Mouse (Mus musculus) heart, adult 18-20 months (tissue): Measurements from ENCODE around the gene Sult2a3. TPM values are rescaled to one million over a fixed set of nuclear protein-coding genes. Genes with fewer than 3 reads are reported as not detected.
"Not testable (repeated sequence)": the region's sequence is repeated elsewhere in the genome, so short reads cannot be mapped to it uniquely, and the experiment has no call there.

ENCODE experiments used
- DNase-seq, 2 experiments: peaks; one replicate each; pipeline ENCODE4 v3.0.0; 2021 to 2022; ENCODE audit warnings: mixed read lengths in 1 of 2
- long read RNA-seq, 2 experiments: library from polyadenylated mRNA; stranded (forward); transcript quantifications; one replicate each; pipeline ENCODE4 v2.0.0; 2021
- total RNA-seq, 2 experiments: library from RNA; stranded (reverse); gene quantifications; 2 replicates each; pipeline ENCODE4 v1.2.3; 2021

The Sult2a3 gene
- total RNA-seq = not detected
- long read RNA-seq, experiment 1 = 0 reads
- long read RNA-seq, experiment 2 = 0 reads

DNA sequence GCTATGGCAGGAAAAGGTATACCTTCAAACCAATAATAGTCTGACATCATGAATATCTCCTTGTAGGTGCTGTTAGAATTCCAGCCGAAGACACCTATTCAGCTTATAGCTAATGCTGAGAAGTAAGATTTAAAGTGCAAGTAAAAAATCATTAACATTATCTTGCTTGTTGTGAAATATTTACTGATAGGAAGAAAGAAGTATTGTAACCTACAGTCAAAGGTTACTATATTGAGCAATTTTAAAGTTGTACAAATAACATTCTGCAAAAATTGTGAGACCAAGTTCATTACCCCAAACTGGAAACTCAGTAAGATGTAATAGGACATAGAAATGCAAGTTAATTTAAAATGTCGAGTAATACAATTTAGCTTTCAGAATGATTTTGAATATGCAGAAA, at the start of gene Sult2a3:
TSS of gene Sult2a3 (minus strand) at position 101 of the 400 bp plus-strand sequence.
- no peak for DNase-seq

DNA sequence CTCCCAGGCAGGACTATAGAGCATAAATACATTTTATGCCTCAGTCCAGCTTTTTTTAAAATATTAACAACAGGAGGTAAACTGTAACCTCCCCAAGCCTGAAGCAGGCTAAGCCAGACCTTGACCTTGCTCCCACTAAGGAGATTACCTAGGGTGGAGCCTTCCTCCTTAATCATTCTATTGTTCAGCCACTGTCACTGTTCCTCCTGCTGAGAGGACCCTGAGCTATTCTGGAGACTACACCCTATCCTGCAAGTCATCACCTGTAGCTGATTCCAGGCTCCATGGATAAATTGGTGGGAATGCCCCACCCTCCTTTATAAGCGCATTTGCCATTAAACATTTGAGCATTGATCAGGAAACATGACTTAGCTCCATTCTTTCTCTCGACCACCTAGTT, 2.4 kb downstream of the Sult2a3 start:
- no peak for DNase-seq

GRCm38 (mm10) chr7:14119865-14120264, 3.0 kb downstream of the Sult2a3 start:
- DNase-seq = not testable (repeated sequence)

GRCm38 (mm10) chr7:14116761-14117160, 6.1 kb downstream of the Sult2a3 start:
- DNase-seq = no peak

DNA sequence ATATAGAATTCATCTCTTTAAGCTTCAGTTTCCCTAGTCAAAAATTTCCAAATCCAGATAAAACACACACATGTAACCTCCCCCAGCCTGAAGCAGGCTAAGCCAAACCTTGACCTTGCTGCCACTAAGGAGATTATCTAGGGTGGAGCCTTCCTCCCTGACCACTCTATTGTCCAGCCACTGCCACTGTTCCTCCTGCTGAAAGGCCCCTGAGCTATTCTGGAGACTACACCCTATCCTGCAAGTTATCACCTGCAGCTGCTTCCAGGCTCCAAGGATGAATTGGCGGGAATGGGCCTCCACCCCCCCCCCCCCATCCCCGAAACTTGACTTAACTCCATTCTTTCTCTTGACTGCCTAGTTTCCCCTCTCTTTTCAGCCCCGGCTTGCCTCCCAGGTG, 8.4 kb downstream of the Sult2a3 start:
- DNase-seq = not testable (repeated sequence)

GRCm38 (mm10) chr7:14047821-14048220, 75.0 kb downstream of the Sult2a3 start:
- not testable (repeated sequence) for DNase-seq

GRCm38 (mm10) chr7:14030831-14031230, 92.0 kb downstream of the Sult2a3 start:
- DNase-seq = not testable (repeated sequence)

Other genes starting within 250 kb of the Sult2a3 start
- not detected for gene Sult2a4, start 133.4 kb downstream of the Sult2a3 start, total RNA-seq
- not detected for gene Sult2a6, start 131.8 kb upstream of the Sult2a3 start, total RNA-seq
- not detected for gene Obox8, start 210.5 kb upstream of the Sult2a3 start, total RNA-seq